Mouse (Mus musculus) v-Abl transformed pro-B cells (cell line): ENCODE results near the gene Serpinb1a.

Experiments used
- in situ Hi-C, 2 experiments: fragments of 400-800 bp; cut with MboI; formaldehyde crosslinking; loops; one replicate each; pipeline ENCODE4 v1.15.1; 2025; ENCODE audit not compliant: unreplicated experiment in 2 of 2

The Serpinb1a gene

GRCm38 (mm10) chr13:32849092-32849491 lies 1.9 kb downstream of the Serpinb1a start:
- in situ Hi-C loops, result no loop called here

GRCm38 (mm10) chr13:32846221-32846620 lies 4.8 kb downstream of the Serpinb1a start:
- in situ Hi-C loops, result no loop called here

GRCm38 (mm10) chr13:32841349-32841748 lies 9.6 kb downstream of the Serpinb1a start:
- in situ Hi-C loops, result no loop called here

- in situ Hi-C loops, result no loop called here
These were observed 11.7 kb downstream of the Serpinb1a start for GRCm38 (mm10) chr13:32839314-32839713.

GRCm38 (mm10) chr13:32834513-32834912 lies 16.5 kb downstream of the Serpinb1a start:
- in situ Hi-C loops, result no loop called here

- in situ Hi-C loops, result no loop called here
These were observed 17.7 kb downstream of the Serpinb1a start for GRCm38 (mm10) chr13:32833237-32833636.

GRCm38 (mm10) chr13:32832776-32833175 lies 18.2 kb downstream of the Serpinb1a start:
- in situ Hi-C loops, result no loop called here

GRCm38 (mm10) chr13:32831505-32832273 lies 19.3 kb downstream of the Serpinb1a start:
- in situ Hi-C loops, result no loop called here

GRCm38 (mm10) chr13:32828886-32829285 lies 22.1 kb downstream of the Serpinb1a start:
- in situ Hi-C loops, result no loop called here

- in situ Hi-C loops, result no loop called here
These were observed 23.0 kb downstream of the Serpinb1a start for GRCm38 (mm10) chr13:32827951-32828350.

GRCm38 (mm10) chr13:32827111-32827822 lies 23.7 kb downstream of the Serpinb1a start:
- in situ Hi-C loops, result no loop called here

- in situ Hi-C loops, result no loop called here
These were observed 25.4 kb downstream of the Serpinb1a start for GRCm38 (mm10) chr13:32825546-32825945.

GRCm38 (mm10) chr13:32824377-32825330 lies 26.3 kb downstream of the Serpinb1a start:
- in situ Hi-C loops, result no loop called here

- in situ Hi-C loops, result no loop called here
These were observed 27.9 kb downstream of the Serpinb1a start for GRCm38 (mm10) chr13:32823126-32823525.

- in situ Hi-C loops, result no loop called here
These were observed 29.3 kb downstream of the Serpinb1a start for GRCm38 (mm10) chr13:32821671-32822070.

- in situ Hi-C loops, result loop anchor here in 1 of 2 experiments (5.0 kb wide), 1 partner anchor 37 kb away; no protein-coding TSS in a partner anchor
These were observed 31.1 kb downstream of the Serpinb1a start for GRCm38 (mm10) chr13:32819926-32820325.

GRCm38 (mm10) chr13:32819241-32819640 lies 31.7 kb downstream of the Serpinb1a start:
- in situ Hi-C loops, result loop anchor here in 1 of 2 experiments (5.0 kb wide), 1 partner anchor 38 kb away; no protein-coding TSS in a partner anchor

- in situ Hi-C loops, result no loop called here
These were observed 43.4 kb downstream of the Serpinb1a start for GRCm38 (mm10) chr13:32807624-32808023.

GRCm38 (mm10) chr13:32806820-32807219 lies 44.2 kb downstream of the Serpinb1a start:
- in situ Hi-C loops, result no loop called here

- in situ Hi-C loops, result no loop called here
These were observed 47.2 kb downstream of the Serpinb1a start for GRCm38 (mm10) chr13:32803701-32804345.
